Mouse (Mus musculus): ENCODE data around the gene Vmn2r120.
"Not testable (repeated sequence)": the region's sequence is repeated elsewhere in the genome, so short reads cannot be mapped to it uniquely, and the experiment has no call there.

The Vmn2r120 gene

GRCm38 (mm10) chr17:57545405-57545804, at the start of gene Vmn2r120:
Gene Vmn2r120 (minus strand): TSS chr17:57545505.
- no peak for DNase-seq (ENCODE audit: low spot score)

GRCm38 (mm10) chr17:57587273-57587672, 42.0 kb upstream of the Vmn2r120 start:
- DNase-seq (ENCODE audit: low spot score): not testable (repeated sequence)

DNA sequence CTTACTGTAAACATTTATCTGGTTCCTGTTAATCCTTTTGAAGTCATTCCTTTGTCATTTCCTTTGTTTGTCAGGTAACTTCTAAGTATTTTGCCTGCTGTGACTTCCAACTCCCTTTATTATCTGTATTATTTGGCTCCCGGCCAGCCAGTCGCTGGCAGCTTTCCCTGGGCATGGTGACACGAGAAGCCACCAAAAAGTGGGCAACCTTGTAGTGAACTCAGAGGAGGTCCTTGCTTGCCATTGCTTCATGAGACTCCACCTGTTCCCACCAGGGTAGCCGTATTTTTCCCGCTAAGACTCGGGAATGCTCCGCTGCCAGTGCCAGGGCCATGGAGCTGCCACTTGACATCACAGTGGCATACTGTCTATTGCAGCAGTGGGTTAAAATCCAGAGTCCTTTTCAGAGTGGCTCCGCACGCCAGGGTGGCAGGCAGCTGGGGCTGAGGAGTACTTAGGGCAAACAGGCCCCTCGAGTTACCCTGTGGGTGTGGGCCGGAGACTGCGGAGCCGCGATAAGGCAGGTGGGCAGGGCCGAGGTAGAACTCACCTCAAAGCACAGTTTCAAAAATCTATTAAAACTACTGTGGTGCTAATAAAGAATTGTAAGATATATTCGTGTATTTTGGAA, 28.9 kb upstream of the Vmn2r120 start:
- DNase-seq (ENCODE audit: low spot score): no peak
